Comparison of ENCODE assay signal across 8 mouse cellular contexts in genomic region chr10:81455181-81455895, GRCm38 (mm10). TPM values are rescaled to one million over a fixed set of nuclear protein-coding genes. Genes with fewer than 3 reads are reported as not detected.
DNase-seq lines count a peak whose midpoint lies in the region; ATAC-seq lines count a peak whose summit lies in the region.

Nfic (minus strand) TSS chr10:81455635.

- H3K9ac ChIP-seq in forebrain, embryonic 15.5 days (replicated peaks): no peak within 1 kb of the TSS
- peak within 1 kb of the TSS; percentile 35 for H3K9ac ChIP-seq in limb, embryonic 13.5 days

- H3K4me2 ChIP-seq in forebrain, embryonic 15.5 days (replicated peaks): no peak within 1 kb of the TSS
- H3K4me2 ChIP-seq in limb, embryonic 13.5 days (replicated peaks): no peak within 1 kb of the TSS

- no peak for DNase-seq in layer of hippocampus, adult 8-10 months (ENCODE audit: low spot score in 2 of 2)
- DNase-seq in layer of hippocampus, adult 9-10 months (ENCODE audit: low spot score): no peak
- DNase-seq in adrenal gland, adult 8-10 months: no peak
- no peak for DNase-seq in embryo, embryonic 10 days (ENCODE audit: low spot score)

- no peaks in the 10 kb centered on the region for H3K36me3 ChIP-seq in forebrain, embryonic 15.5 days
- H3K36me3 ChIP-seq in limb, embryonic 13.5 days: no peaks in the 10 kb centered on the region

- H3K9me3 ChIP-seq in forebrain, embryonic 15.5 days: no peaks in the 10 kb centered on the region
- no peaks in the 10 kb centered on the region for H3K9me3 ChIP-seq in limb, embryonic 13.5 days

- H3K27me3 ChIP-seq in forebrain, embryonic 15.5 days: peaks cover 61% of the 10 kb centered on the region
- peaks cover 100% of the 10 kb centered on the region for H3K27me3 ChIP-seq in limb, embryonic 13.5 days

- WGBS in forebrain, embryonic 15.5 days: 65% methylated on average over 28 of the region's 28 CpGs
- 61% methylated on average over 28 of the region's 28 CpGs for WGBS in limb, embryonic 13.5 days

- no peak within 1 kb of the TSS for H3K4me3 ChIP-seq in forebrain, embryonic 15.5 days
- H3K4me3 ChIP-seq in limb, embryonic 13.5 days: no peak within 1 kb of the TSS

- H3K27ac ChIP-seq in forebrain, embryonic 15.5 days (replicated peaks): no peak within 1 kb of the TSS
- H3K27ac ChIP-seq in limb, embryonic 13.5 days: no peak within 1 kb of the TSS

- H3K4me1 ChIP-seq in forebrain, embryonic 15.5 days: no peaks in the 10 kb centered on the region
- H3K4me1 ChIP-seq in limb, embryonic 13.5 days: peaks cover 10% of the 10 kb centered on the region

- no peak for ATAC-seq in forebrain, embryonic 15.5 days (replicated peaks)
- no peak for ATAC-seq in hematopoietic stem cell, adult 5-6 weeks (replicated peaks in 1 of 2; ENCODE audit: insufficient read depth in 1 of 2, low FRiP score in 2 of 2, low TSS enrichment in 1 of 2, low read depth in 1 of 2, poor library complexity in 2 of 2, severe bottlenecking in 2 of 2)
- ATAC-seq in limb, embryonic 13.5 days (ENCODE audit: low FRiP score, low read depth): no peak
- no peak for ATAC-seq in erythroblast, adult 5-6 weeks (replicated peaks; ENCODE audit: low FRiP score, poor library complexity, severe bottlenecking)

RNA-seq across cellular contexts. Expression of gene Nfic, which starts in this region (rescaled TPM):
- 10 to 100 TPM; 52.8 to 61.6 (median 58.7) TPM for total RNA-seq in layer of hippocampus, adult 8-10 months (2022)
- 100 to 1,000 TPM; 113 to 191 (median 144) TPM for total RNA-seq in adrenal gland, adult 8-10 months (2022)
- 24.2 and 29.4 TPM in 2 replicates for polyA plus RNA-seq in forebrain, embryonic 15.5 days (2015; fragmentation: Nextera tagmentation; extraction: Ambion mirVana)
- total RNA-seq in hematopoietic stem cell, adult 5-6 weeks (2017): 10.8 and 12.1 TPM in 2 replicates
- polyA plus RNA-seq in limb, embryonic 13.5 days (2015; fragmentation: Nextera tagmentation; extraction: Ambion mirVana): 77.2 and 82.8 TPM in 2 replicates
- total RNA-seq in erythroblast, adult 5-6 weeks (2015; ENCODE audit: low replicate concordance): 13.4 and 23.8 TPM in 2 replicates
- total RNA-seq in erythroblast, adult 5-6 weeks (2017; ENCODE audit: low replicate concordance): 0.84 and 8.2 TPM in 2 replicates
